Mouse (Mus musculus) frontal cortex, adult (tissue): ENCODE measurements at regions not wholly inside any gene's neighbourhood (a gene's known extent, or its start where the extent isn't known, plus 50 kb on each side); places are given as distances from the start of the nearest gene placed in this dataset.
A peak's percentile ranks its signal among the peaks of the same experiment; 100 is the strongest.

Source experiments
- ATAC-seq: cut with Nextera tagmentation; 2 replicates; pipeline ENCODE4 v1.9.2; 2017; ENCODE audit warnings: mild to moderate bottlenecking, moderate library complexity, mixed read lengths; ENCODE audit not compliant: low TSS enrichment

- peak; percentile 47; the same call in 1 of the 2 replicates for ATAC-seq
Observed at GRCm38 (mm10) chrX:15322207-15322839, 1111.4 kb downstream of the H2al1n start.

- no peak for ATAC-seq
Observed at GRCm38 (mm10) chrX:15322958-15323357, 1112.0 kb downstream of the H2al1n start.

- ATAC-seq, result peak; percentile 44; the same call in 1 of the 2 replicates
Observed at GRCm38 (mm10) chrX:15365135-15365534, 1154.2 kb downstream of the H2al1n start.
